Mouse (Mus musculus) intestine, embryonic 15.5 days (tissue): Measurements from ENCODE around the gene Armc8. TPM values are rescaled to one million over a fixed set of nuclear protein-coding genes. Genes with fewer than 3 reads are reported as not detected.

ENCODE experiments used
- ATAC-seq: fragments of 200-750 bp; cut with Nextera tagmentation; 2 replicates; pipeline ENCODE4 v1.8.0; 2017; ENCODE audit warnings: moderate TSS enrichment, moderate library complexity
- H3K27ac ChIP-seq: fragments of 300-500 bp; sonication (generic); 2 replicates; pipeline ENCODE4 v1.5.1; 2015; ENCODE audit warnings: mild to moderate bottlenecking, inconsistent platforms
- H3K27me3 ChIP-seq: fragments of 300-500 bp; sonication (generic); replicated peaks from 2 replicates; pipeline ENCODE4 v1.6.1; 2015; ENCODE audit warnings: inconsistent platforms
- H3K36me3 ChIP-seq: fragments of 300-500 bp; sonication (generic); 2 replicates; pipeline ENCODE4 v1.6.1; 2015; ENCODE audit warnings: inconsistent platforms
- H3K4me1 ChIP-seq: fragments of 300-500 bp; sonication (generic); replicated peaks from 2 replicates; pipeline ENCODE4 v1.6.1; 2015; ENCODE audit warnings: inconsistent platforms
- H3K4me2 ChIP-seq: fragments of 300-500 bp; sonication (generic); replicated peaks from 2 replicates; pipeline ENCODE4 v1.6.1; 2015; ENCODE audit warnings: mild to moderate bottlenecking, inconsistent platforms
- H3K4me3 ChIP-seq: fragments of 300-500 bp; sonication (generic); replicated peaks from 2 replicates; pipeline ENCODE4 v1.5.1; 2015; ENCODE audit warnings: inconsistent platforms
- H3K9ac ChIP-seq: fragments of 300-500 bp; sonication (generic); 2 replicates; pipeline ENCODE4 v1.6.1; 2015; ENCODE audit warnings: inconsistent platforms
- H3K9me3 ChIP-seq: fragments of 300-500 bp; sonication (generic); 2 replicates; pipeline ENCODE4 v1.6.1; 2016; ENCODE audit warnings: inconsistent platforms
- WGBS: fragments of 180-500 bp; shearing (Covaris S2); methylation state at CpG from one replicate; pipeline ENCODE4 v1.1.7; 2015; 5-methylcytosine and 5-hydroxymethylcytosine counted together
- polyA plus RNA-seq: library from polyadenylated mRNA; unstranded; fragments of >200 nt; fragmentation: Nextera tagmentation; extraction: Ambion mirVana; gene quantifications from 2 replicates; pipeline ENCODE4 v1.2.1, GENCODE M21; 2015

Gene Armc8
- polyA plus RNA-seq, 1 experiment from 2014 or later = 26.9 TPM

GRCm38 (mm10) chr9:99428601-99429331 lies 139.9 kb downstream of the Armc8 start:
- no peak overlapping the region for H3K27ac ChIP-seq
- no peaks in the 10 kb centered on the region for H3K9me3 ChIP-seq
- 75% methylated on average over 11 of the region's 11 CpGs for WGBS
- H3K27me3 ChIP-seq = no peaks in the 10 kb centered on the region
- no peak overlapping the region for H3K9ac ChIP-seq
- no peaks in the 10 kb centered on the region for H3K36me3 ChIP-seq
- peaks cover 19% of the 10 kb centered on the region for H3K4me1 ChIP-seq
- H3K4me2 ChIP-seq = no peak overlapping the region
- ATAC-seq = no peak
- no peak overlapping the region for H3K4me3 ChIP-seq

Other genes starting within 250 kb of the Armc8 start
- gene Esyt3, start 210.3 kb downstream of the Armc8 start, polyA plus RNA-seq = 0.40 and 0.53 TPM in 2 replicates
- 11.0 and 12.5 TPM in 2 replicates for gene Mras, start 131.5 kb downstream of the Armc8 start, polyA plus RNA-seq
- 0.25 and 0.33 TPM in 2 replicates for gene Nme9, start 117.4 kb downstream of the Armc8 start, polyA plus RNA-seq
- 27.9 and 28.2 TPM in 2 replicates for gene Dbr1, start 6.9 kb upstream of the Armc8 start, polyA plus RNA-seq
- gene A4gnt, start 43.6 kb upstream of the Armc8 start, polyA plus RNA-seq = 0.92 and 0.96 TPM in 2 replicates
- gene Dzip1l, start 60.6 kb upstream of the Armc8 start, polyA plus RNA-seq = 11.7 and 13.4 TPM in 2 replicates
- gene Cldn18, start 148.4 kb upstream of the Armc8 start, polyA plus RNA-seq = 2.4 and 4.9 TPM in 2 replicates